Mouse (Mus musculus) MEL (cell line): ENCODE measurements around the gene Cyp4f16. TPM values are rescaled to one million over a fixed set of nuclear protein-coding genes. Genes with fewer than 3 reads are reported as not detected.

ENCODE experiments used
- DNase-seq: peaks from one replicate; pipeline ENCODE4 v3.0.0; 2011; ENCODE audit warnings: low read depth, low spot score
- H3K27ac ChIP-seq: 2 replicates; pipeline ENCODE4 v1.5.1; 2012; ENCODE audit warnings: low read depth, mild to moderate bottlenecking, control low read depth, low read length, moderate library complexity; ENCODE audit not compliant: control insufficient read depth
- H3K27me3 ChIP-seq, 2 experiments: fragments of 150-350 bp in 1 of 2; sonication (generic) in 1 of 2; 2 replicates each; pipeline ENCODE4 v1.6.1; 2012; ENCODE audit warnings: low read length in 2 of 2, mild to moderate bottlenecking in 2 of 2, improper control_type of control experiment in 1 of 2, moderate library complexity in 1 of 2; ENCODE audit not compliant: insufficient read depth in 2 of 2, control insufficient read depth in 1 of 2
- H3K36me3 ChIP-seq, 2 experiments: 2 replicates each; pipeline ENCODE4 v1.6.1; 2012 to 2014; ENCODE audit warnings: low read length in 2 of 2, improper control_type of control experiment in 1 of 2, inconsistent platforms in 1 of 2, mild to moderate bottlenecking in 1 of 2; ENCODE audit not compliant: insufficient read depth in 2 of 2, control insufficient read depth in 1 of 2
- H3K4me1 ChIP-seq, 2 experiments: fragments of 150-350 bp in 1 of 2; sonication (generic) in 1 of 2; 2 replicates each; pipeline ENCODE4 v1.6.1; 2012; ENCODE audit warnings: low read length in 2 of 2, improper control_type of control experiment in 1 of 2, mild to moderate bottlenecking in 1 of 2; ENCODE audit not compliant: insufficient read depth in 2 of 2, control insufficient read depth in 1 of 2
- H3K4me3 ChIP-seq, 2 experiments: fragments of 150-350 bp in 1 of 2; sonication (generic) in 1 of 2; 2 replicates each; pipeline ENCODE4 v1.5.1; 2012; ENCODE audit warnings: low read depth in 2 of 2, low read length in 2 of 2, mild to moderate bottlenecking in 2 of 2, moderate library complexity in 2 of 2, control low read depth in 1 of 2, improper control_type of control experiment in 1 of 2; ENCODE audit not compliant: control insufficient read depth in 1 of 2, insufficient read depth in 1 of 2
- H3K79me2 ChIP-seq: 2 replicates; pipeline ENCODE4 v1.6.1; 2012; ENCODE audit warnings: mild to moderate bottlenecking, low read length, moderate library complexity; ENCODE audit not compliant: control insufficient read depth, poor library complexity, insufficient read depth
- H3K9ac ChIP-seq: 2 replicates; pipeline ENCODE4 v1.6.1; 2012; ENCODE audit warnings: low read depth, mild to moderate bottlenecking, control low read depth, low read length, moderate library complexity; ENCODE audit not compliant: control insufficient read depth, poor library complexity, severe bottlenecking
- H3K9me3 ChIP-seq: fragments of 150-350 bp; sonication (generic); replicated peaks from 2 replicates; pipeline ENCODE4 v1.6.1; 2012; ENCODE audit warnings: mild to moderate bottlenecking, low read length, improper control_type of control experiment, moderate library complexity; ENCODE audit not compliant: insufficient read depth
- BHLHE40 ChIP-seq: IDR thresholded peaks from 2 replicates; pipeline ENCODE4 v1.6.1; 2012; ENCODE audit warnings: low read depth, mild to moderate bottlenecking, inconsistent platforms, low read length, improper control_type of control experiment, borderline replicate concordance
- CHD1 ChIP-seq: IDR thresholded peaks from 2 replicates; pipeline ENCODE4 v1.6.1; 2012; ENCODE audit warnings: low read depth, mild to moderate bottlenecking, inconsistent platforms, low read length, improper control_type of control experiment
- GATA1 ChIP-seq: IDR thresholded peaks from 2 replicates; pipeline ENCODE4 v1.6.1; 2011; ENCODE audit warnings: low read depth, low read length, improper control_type of control experiment
- HCFC1 ChIP-seq: IDR thresholded peaks from 2 replicates; pipeline ENCODE4 v1.6.1; 2012; ENCODE audit warnings: low read depth, mild to moderate bottlenecking, inconsistent platforms, low read length, improper control_type of control experiment, moderate library complexity
- KAT2A ChIP-seq: conservative IDR thresholded peaks from 2 replicates; pipeline ENCODE4 v1.6.1; 2012; ENCODE audit warnings: low read depth, low read length, improper control_type of control experiment, inconsistent platforms
- MAX ChIP-seq: IDR thresholded peaks from 2 replicates; pipeline ENCODE4 v1.6.1; 2011; ENCODE audit warnings: low read length, improper control_type of control experiment
- MAZ ChIP-seq: IDR thresholded peaks from 2 replicates; pipeline ENCODE4 v1.6.1; 2012; ENCODE audit warnings: low read depth, mild to moderate bottlenecking, inconsistent platforms, low read length, improper control_type of control experiment
- MEF2A ChIP-seq: IDR thresholded peaks from 2 replicates; pipeline ENCODE4 v1.6.1; 2014; ENCODE audit warnings: low read depth, mild to moderate bottlenecking, inconsistent platforms, low read length, improper control_type of control experiment; ENCODE audit not compliant: poor library complexity, insufficient replicate concordance, severe bottlenecking; ENCODE audit errors: extremely low read depth
- POLR2A ChIP-seq, 2 experiments: IDR thresholded peaks; 2 replicates each; pipeline ENCODE4 v1.6.1; 2011 to 2012; ENCODE audit warnings: low read length in 2 of 2, mild to moderate bottlenecking in 2 of 2, control low read depth in 1 of 2, improper control_type of control experiment in 1 of 2, low read depth in 1 of 2, moderate library complexity in 1 of 2; ENCODE audit not compliant: control insufficient read depth in 1 of 2, insufficient read depth in 1 of 2, poor library complexity in 1 of 2
- POLR2AphosphoS2 ChIP-seq: IDR thresholded peaks from 2 replicates; pipeline ENCODE4 v1.6.1; 2011; ENCODE audit warnings: low read length, improper control_type of control experiment
- RAD21 ChIP-seq: IDR thresholded peaks from 2 replicates; pipeline ENCODE4 v1.6.1; 2011; ENCODE audit warnings: mild to moderate bottlenecking, low read depth, low read length, improper control_type of control experiment
- RCOR1 ChIP-seq: IDR thresholded peaks from 2 replicates; pipeline ENCODE4 v1.6.1; 2012; ENCODE audit warnings: low read depth, mild to moderate bottlenecking, inconsistent platforms, low read length, improper control_type of control experiment
- SIN3A ChIP-seq: IDR thresholded peaks from 2 replicates; pipeline ENCODE4 v1.6.1; 2012; ENCODE audit warnings: low read length, improper control_type of control experiment, inconsistent platforms
- SMC3 ChIP-seq: IDR thresholded peaks from 2 replicates; pipeline ENCODE4 v1.6.1; 2011; ENCODE audit warnings: low read depth, low read length, improper control_type of control experiment
- TCF12 ChIP-seq: IDR thresholded peaks from 2 replicates; pipeline ENCODE4 v1.6.1; 2014; ENCODE audit warnings: low read depth, mild to moderate bottlenecking, inconsistent platforms, low read length, improper control_type of control experiment, moderate library complexity
- USF1 ChIP-seq: IDR thresholded peaks from 2 replicates; pipeline ENCODE4 v1.6.1; 2014; ENCODE audit warnings: low read depth, mild to moderate bottlenecking, inconsistent platforms, low read length, improper control_type of control experiment, moderate library complexity
- ZC3H11A ChIP-seq: IDR thresholded peaks from 2 replicates; pipeline ENCODE4 v1.6.1; 2012; ENCODE audit warnings: low read depth, mild to moderate bottlenecking, inconsistent platforms, low read length, improper control_type of control experiment
- ZKSCAN1 ChIP-seq: IDR thresholded peaks from 2 replicates; pipeline ENCODE4 v1.6.1; 2012; ENCODE audit warnings: low read depth, mild to moderate bottlenecking, inconsistent platforms, low read length, improper control_type of control experiment, moderate library complexity
- polyA plus RNA-seq, 2 experiments: library from polyadenylated mRNA; stranded (reverse) in 1 of 2; unstranded in 1 of 2; fragments of >175 nt in 1 of 2; fragments of >200 nt in 1 of 2; gene quantifications; 2 replicates each; pipeline versions ENCODE4 v1.2.1 to v1.2.4; 2012; ENCODE audit warnings: low replicate concordance in 2 of 2, low read depth in 1 of 2; ENCODE audit not compliant: insufficient read length in 2 of 2, insufficient read depth in 1 of 2, missing spikeins in 1 of 2
- total RNA-seq: library from RNA; depleted of rRNA; stranded (reverse); fragments of 300-350 nt; gene quantifications from 2 replicates; pipeline ENCODE4 v1.2.3, GENCODE M21; 2012

Gene Cyp4f16
- total and polyA plus RNA-seq, 3 experiments: 5.7 to 10.0 TPM; not detected in 1

GRCm38 (mm10) chr17:32521981-32522380, 14.4 kb upstream of the Cyp4f16 start:
- peaks cover 2 to 3% of the 10 kb centered on the region in 2 experiments; a peak in 2 of 4 replicates for H3K4me1 ChIP-seq
- no peak overlapping the region for H3K4me3 ChIP-seq

DNA sequence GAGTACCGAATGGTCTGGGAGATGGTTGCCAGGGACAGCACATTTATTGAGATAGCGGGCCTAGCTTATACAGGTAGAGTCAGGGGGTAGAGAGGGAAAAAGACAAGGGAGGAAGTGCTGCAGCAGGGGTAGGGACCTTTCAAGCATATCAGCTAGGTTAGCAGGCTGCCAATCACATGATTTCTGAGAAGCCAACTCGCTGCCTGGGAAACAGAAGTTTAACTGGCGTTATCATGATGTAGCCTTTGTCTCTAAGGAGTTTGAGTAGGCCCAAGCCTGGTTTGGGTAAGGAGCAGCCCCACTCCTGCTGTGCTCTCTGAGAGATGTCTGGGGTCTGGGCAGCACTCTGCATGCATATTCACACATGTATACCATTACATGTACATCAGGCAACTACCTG, 14.0 kb upstream of the Cyp4f16 start:
- H3K27ac ChIP-seq: no peak overlapping the region
- H3K4me1 ChIP-seq: peaks cover 2 to 3% of the 10 kb centered on the region in 2 experiments; a peak in 2 of 4 replicates
- H3K4me3 ChIP-seq: no peak overlapping the region
- H3K9me3 ChIP-seq: no peaks in the 10 kb centered on the region
- TF ChIP-seq USF1 (peak; percentile 80), HCFC1 (no peak), SIN3A (peak; percentile 38; the same call in 1 of the 2 replicates), TCF12 (no peak), GATA1 (peak; percentile 59; the same call in 1 of the 2 replicates), MEF2A (no peak), RCOR1 (no peak), ZC3H11A (no peak)
- H3K79me2 ChIP-seq: no peaks in the 10 kb centered on the region
- peak; percentile 68 for DNase-seq
- H3K36me3 ChIP-seq: peaks cover 0 to 5% of the 10 kb centered on the region in 2 experiments; a peak in 2 of 4 replicates
- H3K9ac ChIP-seq: no peak overlapping the region
- H3K27me3 ChIP-seq: no peaks in the 10 kb centered on the region

More at GRCm38 (mm10) chr17:32521981-32522380, 14.4 kb upstream of the Cyp4f16 start:
- peaks cover 0 to 5% of the 10 kb centered on the region in 2 experiments; a peak in 2 of 4 replicates for H3K36me3 ChIP-seq
- TF ChIP-seq SMC3: no peak
- TF ChIP-seq POLR2AphosphoS2: no peak
- TF ChIP-seq ZKSCAN1: no peak
- TF ChIP-seq KAT2A: no peak
- no peak for TF ChIP-seq RAD21
- no peak for TF ChIP-seq GATA1
- no peak for TF ChIP-seq RCOR1
- no peak for TF ChIP-seq TCF12
- TF ChIP-seq CHD1: no peak
- no peak for TF ChIP-seq MAZ
- no peak for TF ChIP-seq POLR2A (IDR thresholded peaks at IDR 0.05; ENCODE audit: control insufficient read depth in 1 of 2, insufficient read depth in 1 of 2, low read depth in 1 of 2, low read length in 2 of 2, poor library complexity in 1 of 2)
- TF ChIP-seq MAX: no peak
- TF ChIP-seq BHLHE40: no peak
- TF ChIP-seq, all 39 proteins: peak for 0
- no peak for DNase-seq
- no peaks in the 10 kb centered on the region for H3K9me3 ChIP-seq
- H3K79me2 ChIP-seq: no peaks in the 10 kb centered on the region
- no peak overlapping the region for H3K9ac ChIP-seq
- H3K27me3 ChIP-seq: no peaks in the 10 kb centered on the region
- no peak overlapping the region for H3K27ac ChIP-seq
